Mouse (Mus musculus) adrenal gland, postnatal 25 days (tissue): Measurements from ENCODE around the gene Ccdc107. TPM values are rescaled to one million over a fixed set of nuclear protein-coding genes. Genes with fewer than 3 reads are reported as not detected.

Experiments used
- DNase-seq: peaks from one replicate; pipeline ENCODE4 v3.0.0; 2021; ENCODE audit warnings: mixed read lengths
- long read RNA-seq: library from polyadenylated mRNA; stranded (forward); transcript quantifications from one replicate; pipeline ENCODE4 v2.0.0, GENCODE M21; 2021
- total RNA-seq: library from RNA; stranded (reverse); gene quantifications from 2 replicates; pipeline ENCODE4 v1.2.3, GENCODE M21; 2021

The Ccdc107 gene
- 54.6 and 58.2 TPM in 2 replicates for total RNA-seq
- long read RNA-seq, transcript Ccdc107-202 (5 exons, 865 nt) = minor isoform, 5 of 53 reads
- long read RNA-seq, transcript Ccdc107-201 (6 exons, 817 nt) = major isoform, 42 of 53 reads
- long read RNA-seq, partial matches to known transcripts = 5 of 53 reads
- long read RNA-seq, other reads (novel, unspliced or antisense) = 1 of 53 reads

DNA sequence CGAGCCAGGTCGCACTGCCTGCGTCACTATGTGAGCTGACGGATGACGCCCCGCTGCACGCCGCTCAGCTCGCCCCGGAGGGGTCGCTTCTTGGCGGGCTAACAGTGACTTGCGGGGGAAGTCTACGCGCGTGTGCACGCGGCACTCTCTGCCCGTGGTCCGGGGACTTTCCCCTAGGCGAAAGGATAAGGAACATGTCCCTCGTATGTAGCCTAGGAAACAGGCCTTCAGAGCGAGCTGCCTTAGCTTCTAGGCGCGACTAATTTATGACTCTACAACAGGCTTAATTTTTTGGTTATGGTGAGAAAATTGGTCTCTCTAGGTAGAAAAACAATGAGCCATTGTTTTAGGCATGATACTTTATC lies at the start of gene Ccdc107:
Ccdc107 (plus strand) TSS at position 80 of the 365 bp plus-strand sequence.
- DNase-seq = peak; percentile 91

DNA sequence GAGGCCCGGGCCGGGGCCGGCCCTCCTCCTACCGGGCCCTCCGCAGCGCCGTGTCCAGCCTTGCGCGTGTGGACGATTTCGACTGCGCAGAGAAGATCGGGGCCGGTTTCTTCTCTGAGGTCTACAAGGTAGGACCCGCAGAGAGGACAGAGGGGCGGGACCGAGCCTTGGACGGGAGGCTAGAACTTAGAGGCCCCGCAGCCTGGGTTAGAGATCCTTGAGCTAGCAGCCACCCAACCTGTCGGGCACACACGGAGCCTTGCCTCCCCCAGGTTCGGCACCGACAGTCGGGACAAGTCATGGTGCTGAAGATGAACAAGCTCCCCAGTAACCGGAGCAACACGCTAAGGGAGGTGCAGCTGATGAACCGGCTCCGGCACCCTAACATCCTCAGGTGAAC lies 49.2 kb upstream of the Ccdc107 start:
- no peak for DNase-seq

DNA sequence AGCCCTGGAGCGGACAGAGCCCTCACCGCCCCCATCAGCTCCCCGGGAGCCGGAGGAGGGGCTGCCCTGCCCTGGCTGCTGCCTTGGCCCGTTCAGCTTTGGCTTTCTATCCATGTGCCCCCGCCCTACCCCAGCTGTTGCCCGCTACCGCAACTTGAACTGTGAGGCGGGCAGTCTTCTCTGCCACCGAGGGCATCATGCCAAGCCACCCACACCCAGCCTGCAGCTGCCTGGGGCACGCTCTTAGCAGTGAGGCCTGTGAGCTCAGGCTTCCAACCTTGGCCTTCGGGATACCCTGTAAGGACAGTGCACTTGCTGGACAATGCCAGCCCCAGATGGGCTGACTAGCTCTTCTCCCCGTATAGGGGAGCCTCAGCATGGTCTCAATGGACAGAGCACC lies 45.4 kb upstream of the Ccdc107 start:
- DNase-seq = peak; percentile 70

DNA sequence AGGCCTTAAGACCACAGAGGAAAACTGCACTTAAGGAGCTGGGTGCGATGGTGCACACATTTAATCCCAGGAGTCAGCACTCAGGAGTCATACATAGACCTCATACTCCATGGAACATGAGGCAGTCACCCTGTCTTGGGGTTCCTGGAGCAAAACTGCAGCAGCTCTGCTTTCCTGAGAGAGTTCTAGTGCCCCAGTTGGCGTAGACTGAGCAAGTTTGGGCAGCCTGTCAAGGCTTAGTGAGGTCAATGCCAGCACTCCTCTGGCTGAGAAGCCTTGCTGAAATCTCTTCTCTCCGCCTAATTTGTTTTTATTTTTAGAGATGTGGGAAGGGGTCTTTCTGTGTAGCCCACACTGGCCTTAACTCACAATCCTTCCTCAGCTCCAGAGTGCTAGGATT lies 44.1 kb upstream of the Ccdc107 start:
- DNase-seq = peak; percentile 63

DNA sequence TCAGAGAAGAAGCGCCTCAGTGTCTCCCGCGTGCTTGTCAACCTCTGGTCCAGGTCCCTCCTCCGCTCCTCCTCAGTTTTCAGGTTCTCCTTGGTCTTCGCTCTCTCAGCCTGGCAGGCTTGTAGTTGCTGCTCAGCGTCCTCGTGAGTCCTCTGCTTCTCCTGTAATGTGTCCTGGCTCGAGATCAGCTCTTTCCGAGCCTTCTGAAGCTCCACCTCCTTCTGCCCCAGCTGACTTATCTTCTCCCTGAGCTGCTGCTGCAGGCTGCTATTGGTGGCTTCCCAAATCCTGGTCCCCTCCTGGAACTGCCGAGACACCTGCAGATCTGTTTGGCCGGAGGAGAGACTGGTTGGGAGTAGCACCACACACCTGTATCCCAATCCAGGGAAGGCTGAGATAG lies 40.4 kb upstream of the Ccdc107 start:
- no peak for DNase-seq

DNA sequence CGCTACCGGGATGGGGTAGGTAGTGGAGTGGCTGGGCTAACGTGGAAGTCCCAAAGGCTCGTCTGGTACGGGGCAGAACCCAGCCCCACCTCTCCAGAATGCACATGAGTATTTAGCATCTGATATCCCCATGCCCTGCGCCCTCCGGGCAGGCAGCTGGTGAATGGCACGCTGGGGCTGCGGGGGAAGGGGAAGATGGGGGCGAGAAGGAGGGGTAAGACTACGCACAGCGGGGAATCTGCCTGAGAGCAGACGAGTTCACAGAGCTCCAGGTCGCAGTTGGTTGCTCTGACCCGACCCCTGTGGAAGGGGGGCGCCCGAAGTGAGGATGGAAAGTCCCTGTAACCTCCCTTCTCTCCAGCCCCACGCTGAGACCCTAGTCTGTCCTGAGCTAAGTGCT lies 39.3 kb upstream of the Ccdc107 start:
- no peak for DNase-seq

DNA sequence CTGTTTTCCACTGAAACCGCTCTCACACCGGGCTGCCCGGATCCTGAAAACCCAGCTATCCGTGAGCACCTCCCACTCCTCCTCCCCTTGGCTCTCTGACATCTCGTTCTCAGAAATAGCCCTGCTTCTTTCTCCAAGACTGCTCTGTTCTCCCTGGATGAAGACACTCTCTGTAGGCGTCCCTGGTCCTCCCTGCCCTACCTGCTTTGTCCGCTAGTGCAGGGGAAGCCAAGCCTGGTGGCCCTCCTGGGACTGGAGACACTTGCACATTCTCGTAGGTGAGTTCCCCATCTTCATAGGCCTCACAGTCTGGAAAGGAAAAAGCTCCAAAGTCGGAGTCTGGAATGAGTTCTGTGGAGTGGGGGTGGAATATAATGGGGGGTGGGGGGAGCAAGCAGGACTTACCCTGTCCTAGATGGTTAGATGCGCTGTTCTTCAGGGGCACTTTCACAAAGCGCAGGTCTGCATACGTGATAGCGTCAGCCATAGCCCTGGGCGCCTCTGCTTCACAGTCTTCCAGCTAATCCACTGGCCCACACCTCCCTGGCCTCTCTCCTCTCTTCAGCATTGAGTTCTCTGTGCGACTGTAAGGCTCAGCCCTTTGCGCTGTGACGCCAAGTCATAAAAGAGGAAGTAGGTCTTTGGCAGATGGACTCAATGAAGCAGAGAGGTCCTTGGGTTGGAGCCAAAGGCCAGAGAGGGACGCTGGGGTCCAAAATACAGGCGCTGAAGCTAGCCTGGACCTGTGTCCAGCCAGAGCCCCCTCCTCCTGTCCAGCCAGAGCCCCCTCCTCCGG lies 38.5 kb upstream of the Ccdc107 start, which contains the start of gene Cd72:
Cd72 (minus strand) TSS at position 588 of the 796 bp plus-strand sequence.
- DNase-seq = no peak

DNA sequence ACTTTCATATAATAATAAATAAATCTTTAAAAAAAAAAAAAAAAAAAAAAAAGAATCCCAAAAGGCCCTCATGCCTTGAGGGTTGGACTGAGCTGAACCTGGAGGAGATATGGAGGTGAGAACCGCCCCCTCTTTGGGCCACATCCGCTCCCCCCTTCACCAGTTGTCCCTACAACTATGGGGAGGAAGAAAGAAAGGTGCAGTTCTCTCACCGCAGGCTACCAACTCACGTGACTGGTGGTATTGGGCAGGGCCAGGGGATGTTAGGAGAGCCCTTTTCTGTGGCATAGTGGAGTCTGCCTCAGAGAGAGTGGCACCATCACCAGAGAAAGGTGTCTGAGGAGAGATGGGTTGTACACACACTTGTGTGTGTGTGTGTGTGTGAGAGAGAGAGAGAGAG lies 36.2 kb upstream of the Ccdc107 start:
- DNase-seq = no peak

DNA sequence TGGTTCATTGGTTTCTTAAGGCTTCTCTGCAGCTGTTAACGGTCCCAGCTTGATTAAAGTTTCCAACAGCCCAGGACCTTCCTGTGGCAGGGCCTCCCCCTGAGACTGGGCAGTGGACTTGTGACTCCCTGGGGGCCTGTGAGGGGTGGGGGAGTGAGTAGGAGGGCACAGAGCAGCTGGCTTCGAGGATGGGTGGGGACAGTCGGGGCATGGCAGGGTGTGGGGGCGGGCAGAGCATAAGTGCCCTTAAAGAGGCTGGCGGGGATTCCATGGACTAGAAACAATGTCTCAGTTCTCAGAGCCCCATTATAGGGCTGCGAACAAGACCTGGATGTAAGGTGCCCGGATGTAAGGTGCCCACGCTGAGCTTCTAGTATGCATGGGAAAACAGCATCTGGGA lies 35.6 kb upstream of the Ccdc107 start:
- no peak for DNase-seq

DNA sequence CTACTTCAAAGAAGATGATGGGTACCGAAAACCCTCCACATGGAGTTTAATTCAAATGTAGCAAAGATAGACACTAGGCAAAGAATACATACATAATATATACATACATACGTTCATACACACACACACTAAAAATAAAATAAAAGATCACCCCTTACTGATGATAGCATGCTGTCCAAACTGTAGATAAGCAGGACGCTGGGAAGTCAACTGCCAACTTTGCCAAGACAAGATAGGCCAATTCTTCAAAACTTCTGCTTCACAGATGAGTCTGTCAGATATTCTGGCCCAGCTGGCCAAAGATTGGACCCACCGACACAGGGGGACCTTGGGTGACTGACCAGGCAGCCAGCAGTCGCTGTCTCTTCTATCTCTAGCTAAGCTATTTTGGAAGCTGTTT lies 29.6 kb upstream of the Ccdc107 start:
- no peak for DNase-seq

DNA sequence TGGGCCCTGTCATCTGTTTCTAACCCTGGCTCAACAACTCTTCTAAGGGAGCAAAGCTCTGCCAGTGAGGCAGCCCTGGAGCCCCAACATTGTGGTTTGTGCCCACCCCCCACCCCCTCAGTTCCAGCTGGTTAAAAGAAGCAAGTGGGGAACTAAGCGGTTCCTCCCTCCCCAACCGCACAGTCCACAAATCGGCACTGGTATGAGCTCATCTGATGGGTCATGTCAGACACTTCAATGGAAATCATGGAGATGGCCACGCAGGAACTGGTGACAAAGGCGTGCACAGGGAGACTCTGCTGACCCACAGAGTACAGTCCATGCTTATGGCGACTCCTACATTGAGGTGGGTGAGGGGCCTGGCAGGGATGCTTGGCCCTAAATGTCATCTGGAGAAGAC lies 26.8 kb upstream of the Ccdc107 start:
- DNase-seq = no peak

DNA sequence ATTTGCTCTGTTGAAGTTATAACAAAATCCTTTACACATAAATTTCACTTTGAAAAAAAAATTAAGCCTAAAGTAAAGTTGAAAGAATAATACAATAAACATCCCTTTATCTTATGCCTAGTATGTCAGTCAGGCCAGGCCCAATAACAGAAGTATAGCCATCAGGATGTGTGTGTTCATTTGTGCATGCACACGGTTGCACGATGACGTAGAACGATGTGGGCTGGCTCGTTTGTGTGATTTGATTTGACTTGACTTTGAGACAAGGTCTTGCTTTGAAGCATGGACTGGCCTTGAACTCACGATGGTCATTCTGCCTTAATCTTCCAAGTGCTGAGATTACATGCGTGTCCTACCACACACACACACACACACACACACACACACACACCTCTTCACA lies 25.8 kb upstream of the Ccdc107 start:
- DNase-seq = no peak

DNA sequence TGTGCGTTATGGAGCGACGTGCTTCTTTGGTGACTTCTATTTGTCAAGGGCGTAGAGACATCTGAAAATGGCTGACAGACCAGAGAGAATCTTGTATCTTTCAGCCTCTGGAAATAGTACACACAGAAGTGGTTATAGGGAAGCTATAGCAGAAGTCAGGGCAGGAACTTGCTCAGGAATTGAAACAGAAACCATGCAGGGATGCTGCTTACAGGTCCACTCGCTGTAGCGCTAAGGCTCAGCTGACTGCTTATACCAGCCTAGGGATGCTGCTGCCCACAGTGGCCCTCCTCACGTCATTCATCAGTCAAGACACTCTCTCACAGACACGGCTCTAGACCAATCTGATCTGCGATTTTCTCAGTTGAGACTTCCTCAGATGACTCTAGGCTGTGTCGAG lies 22.4 kb upstream of the Ccdc107 start:
- no peak for DNase-seq

DNA sequence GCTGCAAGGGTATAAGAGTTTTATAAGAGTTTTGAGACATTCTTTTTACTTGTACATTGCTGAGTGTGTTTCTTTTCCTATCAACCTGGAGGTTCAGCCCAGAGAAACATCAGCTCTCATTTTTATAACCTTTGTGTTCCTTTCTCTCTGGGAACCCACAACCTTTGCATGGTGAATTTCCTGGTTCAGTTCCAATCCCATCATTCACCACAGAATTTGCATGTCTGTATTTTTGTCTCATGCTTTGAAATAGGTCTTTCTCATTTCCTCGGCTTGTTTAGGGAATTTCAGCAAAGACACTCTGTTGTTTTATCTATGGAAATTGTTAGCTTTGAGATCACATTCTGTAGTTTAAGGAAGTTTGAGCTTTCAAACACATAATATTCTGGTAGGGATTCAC lies 19.1 kb upstream of the Ccdc107 start:
- DNase-seq = no peak

DNA sequence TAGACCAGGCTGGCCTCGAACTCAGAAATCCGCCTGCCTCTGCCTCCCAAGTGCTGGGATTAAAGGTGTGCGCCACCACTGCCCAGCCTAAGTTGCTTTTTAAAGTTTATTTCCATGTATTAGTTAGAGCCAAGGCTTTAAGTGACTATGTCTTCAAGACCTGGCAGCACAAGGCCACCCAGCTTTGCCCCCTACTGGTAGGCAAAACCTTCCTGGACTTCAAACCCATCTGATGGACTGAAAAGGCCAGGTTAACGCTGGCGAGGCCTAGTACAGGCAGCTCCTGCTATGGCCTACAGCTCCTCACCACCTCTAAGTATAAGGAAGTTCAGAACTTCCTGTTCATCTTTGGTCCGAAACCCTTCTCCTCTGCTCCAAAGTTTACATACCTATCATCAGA lies 16.1 kb upstream of the Ccdc107 start:
- DNase-seq = no peak

DNA sequence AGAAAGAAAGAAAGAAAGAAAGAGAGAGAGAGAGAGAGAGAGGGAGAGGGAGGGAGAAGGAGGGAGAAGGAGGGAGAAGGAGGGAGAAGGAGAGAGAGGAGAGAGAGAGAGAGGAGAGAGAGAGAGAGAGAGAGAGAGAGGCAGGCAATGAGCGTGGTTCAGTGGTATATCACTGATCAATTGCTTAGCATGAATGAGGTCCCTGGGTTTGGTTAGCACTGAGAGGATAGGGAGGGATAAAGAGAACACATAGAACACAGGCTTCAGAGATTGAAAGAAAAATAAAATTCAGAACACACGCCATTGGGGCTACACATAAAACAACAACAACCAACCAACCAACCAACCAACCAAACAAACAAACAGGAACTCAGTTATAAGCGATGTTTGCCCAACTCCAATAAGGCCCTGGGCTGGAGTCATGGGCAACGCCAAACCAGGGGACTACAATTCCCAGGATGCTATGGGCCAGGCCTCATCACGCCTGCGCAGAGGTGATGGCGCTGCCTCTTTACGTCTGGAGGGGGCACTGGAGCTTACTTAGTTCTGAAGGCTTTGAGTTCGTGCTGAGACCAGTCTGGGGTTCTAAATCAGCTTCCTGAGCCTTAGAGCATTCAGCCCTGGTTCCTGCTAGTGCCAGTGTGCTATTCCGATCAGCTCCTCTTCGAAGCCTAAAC lies 14.7 kb upstream of the Ccdc107 start:
- peak; percentile 84 for DNase-seq

DNA sequence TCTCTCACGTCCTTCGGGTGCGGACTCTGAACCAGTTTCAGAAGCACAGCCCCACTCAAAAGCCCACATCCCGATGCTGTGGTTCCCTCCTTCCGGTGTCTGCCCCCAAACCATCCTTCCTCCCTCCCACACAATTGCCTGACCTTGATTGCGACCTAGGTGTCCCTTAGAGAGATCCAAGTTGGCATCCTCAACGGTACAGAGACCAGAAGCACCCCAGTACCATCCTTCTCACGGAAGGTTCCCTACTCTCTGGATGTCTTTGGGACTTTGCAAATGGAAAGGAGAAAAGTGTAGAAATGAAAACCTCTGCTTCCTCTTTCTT lies 14.2 kb upstream of the Ccdc107 start:
- DNase-seq = no peak

DNA sequence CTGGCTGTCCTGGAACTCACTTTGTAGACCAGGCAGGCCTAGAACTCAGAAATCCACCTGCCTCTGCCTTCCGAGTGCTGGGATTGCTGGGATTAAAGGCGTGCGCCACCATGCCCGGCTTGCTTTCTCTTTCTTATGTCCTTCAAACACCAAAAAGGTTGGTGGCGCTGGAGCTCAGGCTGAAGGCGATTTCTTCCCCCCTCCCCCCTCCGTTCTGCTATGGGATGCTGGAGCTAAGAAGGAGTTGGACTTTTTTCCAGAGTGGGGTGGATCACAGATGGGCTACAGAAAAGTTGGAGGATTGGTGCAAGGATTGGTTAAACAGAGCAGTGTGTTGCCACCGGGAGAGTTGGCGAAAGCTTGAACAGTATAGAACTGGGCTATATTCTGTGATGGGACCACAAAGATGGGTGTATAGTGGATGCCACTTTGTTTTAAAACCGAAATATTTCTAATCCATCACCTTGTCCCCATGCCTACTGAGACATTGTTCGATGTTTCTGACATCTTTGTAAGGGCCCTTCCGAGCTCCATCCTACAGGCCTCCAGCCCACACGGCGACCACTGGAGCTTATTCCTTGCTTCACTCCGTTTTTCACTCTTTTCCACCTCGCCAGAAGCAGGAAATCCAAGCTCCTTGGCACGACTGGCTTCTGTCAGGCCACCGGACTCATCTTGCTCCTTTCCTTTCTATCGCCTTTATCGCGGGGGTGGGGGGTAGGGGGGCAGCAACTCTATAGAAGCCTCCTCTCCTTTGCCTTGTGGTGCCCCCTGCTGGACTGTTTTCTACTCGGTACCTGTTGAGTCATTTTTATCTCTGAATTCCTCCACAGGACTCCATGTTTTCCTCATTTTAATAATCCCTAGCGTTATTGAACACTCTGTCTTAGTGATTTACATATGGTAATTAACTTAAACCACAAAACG lies 13.5 kb upstream of the Ccdc107 start:
- peak; percentile 77 for DNase-seq

DNA sequence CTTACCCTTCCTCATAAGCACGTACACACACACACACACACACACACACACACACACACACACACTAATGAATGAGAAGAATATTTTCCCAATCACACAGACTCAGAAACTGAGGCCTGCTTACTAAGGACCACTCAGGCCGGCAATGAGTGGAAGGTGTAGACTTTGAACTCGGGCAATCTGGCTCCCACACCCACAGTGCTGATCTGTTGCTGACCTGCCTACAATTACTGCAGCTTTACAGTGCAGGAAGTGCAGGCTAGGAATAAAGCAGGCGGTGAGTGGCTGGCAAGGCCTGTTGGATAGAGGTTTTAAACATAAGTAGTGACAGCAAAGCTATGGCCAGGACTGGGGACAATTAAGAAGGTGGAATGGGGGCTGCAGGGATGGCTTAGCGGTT lies 11.7 kb upstream of the Ccdc107 start:
- DNase-seq = no peak

DNA sequence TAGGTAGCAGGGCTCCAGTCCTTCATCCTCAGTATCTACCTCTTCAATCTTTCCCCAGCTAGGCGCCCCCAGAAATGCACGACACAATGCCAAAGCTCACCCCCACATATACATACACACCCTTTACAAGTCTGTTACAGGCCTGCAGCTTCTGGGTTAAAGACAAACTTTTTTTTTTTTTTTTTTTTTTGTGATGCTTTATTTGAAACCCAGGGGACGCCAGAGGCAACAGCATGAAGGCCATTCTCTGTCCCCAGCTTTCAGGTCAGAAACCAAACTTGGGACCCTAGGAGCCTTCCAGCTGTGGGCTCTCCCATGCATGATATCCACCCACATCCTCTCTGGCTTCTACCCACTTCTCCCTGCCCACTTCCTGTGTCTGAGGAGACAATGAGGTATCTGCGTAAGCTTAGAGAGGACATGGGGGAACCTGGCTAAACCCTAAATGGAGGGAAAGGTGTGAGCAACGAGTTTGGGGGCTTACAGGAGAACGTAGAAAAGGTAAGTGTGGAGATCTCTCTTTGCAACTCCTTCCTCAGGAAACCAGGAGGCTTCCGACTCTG lies 10.7 kb upstream of the Ccdc107 start:
- DNase-seq = no peak

DNA sequence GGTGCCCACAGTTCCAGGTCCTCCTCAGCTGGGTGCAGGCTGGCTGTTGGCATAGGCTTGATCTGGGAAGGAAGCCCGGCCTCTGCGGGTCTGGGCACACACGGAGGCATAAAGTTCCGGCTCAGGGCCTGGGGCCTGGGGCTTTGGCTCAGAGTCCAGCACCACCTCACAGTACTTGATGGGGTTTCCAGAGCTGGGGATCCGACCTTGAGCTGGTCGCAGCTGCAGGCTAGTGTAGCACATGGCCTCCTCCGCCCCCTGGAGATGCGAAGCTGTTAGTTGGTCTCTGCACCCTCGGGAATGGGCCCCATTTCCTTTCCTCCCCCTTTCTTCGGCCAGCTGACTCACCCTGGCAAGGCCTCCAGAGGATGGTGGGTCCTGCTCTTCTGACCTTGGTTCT lies 10.1 kb upstream of the Ccdc107 start:
- peak; percentile 55 for DNase-seq

DNA sequence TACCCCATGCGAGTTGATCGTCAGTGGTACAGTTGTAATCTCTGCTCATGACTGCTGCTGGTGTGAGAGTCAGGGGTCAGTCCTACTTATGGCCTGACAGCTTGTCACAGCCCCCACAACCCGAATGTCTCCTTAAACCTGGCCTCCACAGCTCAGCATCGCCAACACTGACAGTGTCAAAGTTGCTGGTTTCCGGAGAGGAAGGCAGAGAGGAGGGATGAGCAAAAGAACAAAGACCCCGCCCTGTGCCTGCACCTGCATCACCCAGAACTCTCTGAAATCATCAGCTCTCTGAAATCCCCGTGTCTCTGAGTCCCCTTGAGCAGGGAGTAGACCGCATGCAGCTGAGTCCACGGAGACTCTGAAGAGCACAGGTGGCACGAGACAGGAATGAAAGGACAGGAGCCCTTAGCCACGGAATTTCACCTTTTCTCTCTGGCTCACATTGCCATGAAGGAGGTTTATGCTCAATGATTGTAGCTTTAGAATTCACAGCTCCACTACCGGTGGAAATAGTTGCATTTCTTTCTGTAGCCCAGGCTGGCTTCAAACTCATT lies 9.1 kb upstream of the Ccdc107 start, which contains the start of gene Sit1:
Sit1 (minus strand) TSS at position 200 of the 557 bp plus-strand sequence.
- DNase-seq = no peak
